Mouse (Mus musculus): ENCODE measurements around the gene Krtap4-2. TPM values are rescaled to one million over a fixed set of nuclear protein-coding genes. Genes with fewer than 3 reads are reported as not detected.
"Not testable (repeated sequence)": the region's sequence is repeated elsewhere in the genome, so short reads cannot be mapped to it uniquely, and the experiment has no call there.

Gene Krtap4-2
- polyA plus RNA-seq, 1 experiment from 2014 or later = not detected

GRCm38 (mm10) chr11:99633293-99633692, 1.6 kb downstream of the Krtap4-2 start:
- no peak overlapping the region for H3K4me2 ChIP-seq (replicated peaks)
- no peak overlapping the region for H3K9ac ChIP-seq (replicated peaks)
- WGBS = 73% methylated on average over 2 of the region's 2 CpGs
- no peak for ATAC-seq (replicated peaks)
- no peaks in the 10 kb centered on the region for H3K4me1 ChIP-seq
- no peak overlapping the region for H3K4me3 ChIP-seq
- H3K27me3 ChIP-seq = no peaks in the 10 kb centered on the region
- H3K36me3 ChIP-seq = no peaks in the 10 kb centered on the region
- H3K9me3 ChIP-seq = no peaks in the 10 kb centered on the region
- H3K27ac ChIP-seq (replicated peaks) = no peak overlapping the region

DNA sequence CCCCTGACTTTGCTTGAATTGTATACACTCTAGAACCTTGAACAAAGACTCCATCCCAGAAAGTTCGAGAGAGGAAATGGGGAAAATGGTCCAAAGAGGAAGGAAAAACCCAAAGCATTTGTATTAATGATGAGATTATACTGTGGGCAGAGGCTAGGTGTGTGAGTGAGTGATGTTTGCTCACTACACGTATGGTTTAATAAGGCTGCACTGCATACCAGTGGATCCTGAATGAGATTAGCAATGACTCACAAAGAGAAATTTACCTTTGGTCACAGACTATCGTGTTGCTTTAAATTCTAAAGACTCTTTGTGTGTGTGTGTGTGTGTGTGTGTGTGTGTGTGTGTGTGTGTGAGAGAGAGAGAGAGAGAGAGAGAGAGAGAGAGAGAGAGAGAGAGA, 4.0 kb downstream of the Krtap4-2 start:
- H3K4me1 ChIP-seq = no peaks in the 10 kb centered on the region
- no peak overlapping the region for H3K9ac ChIP-seq (replicated peaks)
- no peak for ATAC-seq (replicated peaks)
- H3K36me3 ChIP-seq = no peaks in the 10 kb centered on the region
- H3K4me2 ChIP-seq (replicated peaks) = no peak overlapping the region
- no peak overlapping the region for H3K27ac ChIP-seq (replicated peaks)
- 71% methylated on average over 3 of the region's 3 CpGs for whole genome bisulfite sequencing
- no peak overlapping the region for H3K4me3 ChIP-seq
- no peaks in the 10 kb centered on the region for H3K27me3 ChIP-seq
- H3K9me3 ChIP-seq = no peaks in the 10 kb centered on the region

DNA sequence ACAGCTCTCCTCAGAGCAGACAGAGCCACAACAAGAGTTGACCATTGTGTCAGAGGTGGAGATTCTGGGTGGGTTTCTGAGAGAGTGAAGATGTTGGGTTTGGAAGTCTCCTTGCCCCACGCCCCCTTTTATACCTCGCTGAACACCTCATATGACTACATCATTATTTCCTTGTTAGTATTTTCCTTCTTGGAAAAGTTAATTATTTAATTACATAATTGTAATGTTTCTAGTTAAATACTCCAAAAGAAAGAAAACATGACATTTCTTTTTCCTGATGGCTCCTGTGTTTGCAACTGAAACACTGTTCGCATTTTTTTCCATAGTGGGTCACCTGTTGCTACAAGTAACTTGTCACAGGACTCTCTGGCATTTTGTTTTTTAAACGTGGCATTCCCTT, 6.7 kb downstream of the Krtap4-2 start, which contains the start of gene Krtap4-1:
TSS of gene Krtap4-1 (minus strand) at position 101 of the 400 bp plus-strand sequence.
- Histone ChIP-seq H3K9ac (replicated peaks) (no peak within 1 kb of the TSS), H3K36me3 (no peaks in the 10 kb centered on the region), H3K9me3 (no peaks in the 10 kb centered on the region), H3K27ac (replicated peaks) (no peak within 1 kb of the TSS), H3K4me3 (no peak within 1 kb of the TSS), H3K4me2 (replicated peaks) (no peak within 1 kb of the TSS), H3K4me1 (no peaks in the 10 kb centered on the region), H3K27me3 (no peaks in the 10 kb centered on the region)
- WGBS = 79% methylated on average over 4 of the region's 4 CpGs
- no peak for ATAC-seq (replicated peaks)

DNA sequence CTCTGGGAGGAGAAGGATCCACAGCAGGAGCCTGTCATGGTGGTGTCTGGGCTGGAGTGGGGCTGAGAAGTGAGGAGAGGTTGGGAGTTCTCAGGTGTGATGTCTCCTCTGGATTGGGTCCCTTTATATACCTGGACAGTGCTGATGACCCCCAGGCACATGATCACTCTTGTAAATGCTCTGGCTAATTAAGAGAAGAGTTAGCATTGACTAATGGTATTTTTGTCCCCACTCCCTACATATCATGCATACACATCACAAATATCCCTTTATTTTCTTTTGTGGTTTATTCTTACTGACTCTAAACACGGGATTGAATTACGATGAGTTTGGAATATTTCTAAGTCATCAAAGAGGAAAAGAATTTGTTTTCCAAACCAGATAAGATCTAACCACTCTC, 14.5 kb downstream of the Krtap4-2 start, which contains the start of gene Gm11562:
TSS of gene Gm11562 (minus strand) at position 101 of the 400 bp plus-strand sequence.
- H3K4me1 ChIP-seq = no peaks in the 10 kb centered on the region

DNA sequence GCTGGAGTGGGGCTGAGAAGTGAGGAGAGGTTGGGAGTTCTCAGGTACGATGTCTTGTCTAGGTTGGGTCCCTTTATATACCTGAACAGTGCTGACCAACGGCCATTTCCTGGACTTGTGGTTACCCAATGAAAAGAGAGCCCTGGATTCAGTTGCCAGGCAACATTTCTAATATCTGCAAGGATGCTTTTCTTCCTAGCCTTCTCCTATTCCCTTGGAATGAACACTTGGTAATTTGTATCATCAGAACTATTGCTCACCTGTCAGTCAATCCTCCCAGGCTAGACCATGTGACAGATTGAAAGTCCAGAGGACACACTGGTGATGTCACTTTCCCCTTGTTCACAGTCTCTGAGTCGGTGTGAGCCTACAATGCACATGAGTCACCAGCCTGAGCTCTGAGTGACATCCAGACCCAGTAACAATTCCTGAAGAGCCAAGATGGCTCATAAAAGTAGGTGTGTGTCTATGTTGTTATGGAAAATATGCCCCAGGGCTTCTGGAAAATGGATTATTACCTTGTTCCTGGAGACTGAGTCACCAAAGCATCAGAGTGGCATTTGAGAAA, 20.0 kb downstream of the Krtap4-2 start, which contains the start of gene Krtap2-4:
TSS of gene Krtap2-4 (minus strand) at position 51 of the 568 bp plus-strand sequence.
- H3K36me3 ChIP-seq = no peaks in the 10 kb centered on the region
- H3K9ac ChIP-seq (replicated peaks) = no peak within 1 kb of the TSS
- no peaks in the 10 kb centered on the region for H3K9me3 ChIP-seq
- no peaks in the 10 kb centered on the region for H3K4me1 ChIP-seq
- H3K4me2 ChIP-seq (replicated peaks) = no peak within 1 kb of the TSS
- H3K27ac ChIP-seq (replicated peaks) = no peak within 1 kb of the TSS
- H3K27me3 ChIP-seq = no peaks in the 10 kb centered on the region
- no peak for ATAC-seq (replicated peaks)
- H3K4me3 ChIP-seq = no peak within 1 kb of the TSS
- 75% methylated on average over 3 of the region's 3 CpGs for WGBS

More for the DNA sequence above, 14.5 kb downstream of the Krtap4-2 start, which contains the start of gene Gm11562:
- Histone ChIP-seq H3K36me3 (no peaks in the 10 kb centered on the region), H3K4me3 (no peak within 1 kb of the TSS), H3K9me3 (no peaks in the 10 kb centered on the region), H3K9ac (replicated peaks) (no peak within 1 kb of the TSS), H3K4me2 (replicated peaks) (no peak within 1 kb of the TSS), H3K27ac (replicated peaks) (no peak within 1 kb of the TSS), H3K27me3 (no peaks in the 10 kb centered on the region)
- WGBS = 91% methylated on average over 2 of the region's 2 CpGs
- ATAC-seq (replicated peaks) = no peak

DNA sequence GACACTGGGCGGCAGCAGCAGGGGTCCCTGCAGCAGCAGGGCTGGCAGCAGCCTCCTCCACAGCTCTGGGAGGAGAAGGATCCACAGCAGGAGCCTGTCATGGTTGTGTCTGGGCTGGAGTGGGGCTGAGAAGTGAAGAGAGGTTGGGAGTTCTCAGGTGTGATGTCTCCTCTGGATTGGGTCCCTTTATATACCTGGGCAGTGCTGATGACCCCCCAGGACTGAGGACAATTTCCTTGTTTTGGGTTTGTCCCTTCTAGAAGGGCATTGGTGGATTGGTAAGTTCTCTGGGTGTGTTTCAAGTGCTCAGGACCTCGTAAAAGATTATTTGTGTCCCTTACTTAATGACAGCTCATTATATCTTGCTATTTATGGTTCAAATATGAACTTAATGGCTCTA, 24.8 kb downstream of the Krtap4-2 start, which contains the start of gene Gm11937:
TSS of gene Gm11937 (minus strand) at position 101 of the 400 bp plus-strand sequence.
- H3K9me3 ChIP-seq; H3K4me1 ChIP-seq; H3K27me3 ChIP-seq; H3K27ac ChIP-seq (replicated peaks); H3K4me2 ChIP-seq (replicated peaks); H3K9ac ChIP-seq (replicated peaks); H3K36me3 ChIP-seq; ATAC-seq (replicated peaks); H3K4me3 ChIP-seq: not testable (repeated sequence)
- 86% methylated on average over 2 of the region's 2 CpGs for WGBS

GRCm38 (mm10) chr11:99609126-99609525, 25.8 kb downstream of the Krtap4-2 start:
- Histone ChIP-seq H3K4me1 (no peaks in the 10 kb centered on the region), H3K27ac (replicated peaks) (no peak overlapping the region), H3K4me3 (no peak overlapping the region), H3K9me3 (no peaks in the 10 kb centered on the region), H3K4me2 (replicated peaks) (no peak overlapping the region), H3K36me3 (no peaks in the 10 kb centered on the region), H3K9ac (replicated peaks) (no peak overlapping the region), H3K27me3 (no peaks in the 10 kb centered on the region)
- no peak for ATAC-seq (replicated peaks)
- WGBS = 73% methylated on average over 1 of the region's 1 CpGs

GRCm38 (mm10) chr11:99603208-99603607, 31.7 kb downstream of the Krtap4-2 start, which contains the start of gene Gm11938:
Gene Gm11938, minus strand, starts transcription at chr11:99603308.
- 86% methylated on average over 1 of the region's 1 CpGs for WGBS

DNA sequence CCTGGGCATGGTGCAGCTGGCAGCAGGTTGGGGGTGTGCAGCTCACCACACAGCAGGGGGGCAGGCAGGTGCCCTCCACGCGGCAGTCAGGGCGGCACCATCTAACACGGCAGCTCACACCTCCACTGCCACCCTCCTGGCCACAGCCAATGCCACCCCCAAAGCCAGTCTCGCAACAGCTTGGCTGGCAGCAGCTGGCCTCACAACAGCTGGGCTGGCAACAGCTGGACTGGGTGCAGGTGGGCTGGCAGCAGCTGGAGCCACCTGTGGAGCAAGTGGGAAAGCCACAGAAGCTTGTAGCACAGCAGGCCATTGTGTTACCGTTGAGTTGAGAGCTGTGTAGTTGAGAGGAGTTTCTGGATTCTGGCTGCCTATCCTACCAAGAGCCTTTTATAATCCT, 37.1 kb downstream of the Krtap4-2 start, which contains the start of gene Krtap9-3:
TSS of gene Krtap9-3 (minus strand) at position 364 of the 400 bp plus-strand sequence.
- H3K9me3 ChIP-seq; H3K27ac ChIP-seq (replicated peaks); ATAC-seq (replicated peaks); H3K4me1 ChIP-seq; H3K27me3 ChIP-seq; H3K9ac ChIP-seq (replicated peaks); H3K4me2 ChIP-seq (replicated peaks); H3K36me3 ChIP-seq; H3K4me3 ChIP-seq: not testable (repeated sequence)
- WGBS = 79% methylated on average over 6 of the region's 6 CpGs

More at GRCm38 (mm10) chr11:99603208-99603607, 31.7 kb downstream of the Krtap4-2 start, which contains the start of gene Gm11938:
- not testable (repeated sequence) for H3K4me2 ChIP-seq (replicated peaks); H3K36me3 ChIP-seq; H3K4me3 ChIP-seq; H3K27ac ChIP-seq (replicated peaks); H3K4me1 ChIP-seq; H3K27me3 ChIP-seq; ATAC-seq (replicated peaks); H3K9ac ChIP-seq (replicated peaks); H3K9me3 ChIP-seq

GRCm38 (mm10) chr11:99590981-99591380, 43.9 kb downstream of the Krtap4-2 start, which contains the start of gene Krtap1-3:
Gene Krtap1-3, minus strand, starts transcription at chr11:99591339.
- 84% methylated on average over 6 of the region's 6 CpGs for WGBS
- no peak within 1 kb of the TSS for H3K9ac ChIP-seq (replicated peaks)

DNA sequence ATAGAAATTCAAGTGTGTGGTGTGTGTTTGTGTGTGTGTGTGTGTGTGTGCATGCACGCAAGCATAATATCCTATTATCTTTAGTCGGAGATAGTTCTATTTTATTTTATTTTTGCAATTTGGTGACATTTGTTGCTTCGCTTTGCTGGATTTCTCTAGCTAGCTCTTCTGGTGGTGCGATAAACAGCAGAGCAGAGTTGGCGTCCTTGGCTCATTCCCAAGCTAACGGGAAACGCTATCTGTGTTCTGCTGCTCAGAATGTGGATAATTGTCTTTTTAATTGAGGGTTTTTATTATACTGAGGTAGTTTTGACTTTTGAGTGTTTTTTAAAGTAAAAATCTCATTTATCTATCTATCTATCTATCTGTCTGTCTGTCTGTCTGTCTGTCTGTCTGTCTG, 49.8 kb downstream of the Krtap4-2 start:
- H3K36me3 ChIP-seq = no peaks in the 10 kb centered on the region
- no peak overlapping the region for H3K27ac ChIP-seq (replicated peaks)
- H3K9ac ChIP-seq (replicated peaks) = no peak overlapping the region
- ATAC-seq (replicated peaks) = no peak
- no peaks in the 10 kb centered on the region for H3K27me3 ChIP-seq
- H3K4me1 ChIP-seq = no peaks in the 10 kb centered on the region
- H3K4me3 ChIP-seq = no peak overlapping the region
- 77% methylated on average over 7 of the region's 7 CpGs for WGBS
- no peaks in the 10 kb centered on the region for H3K9me3 ChIP-seq
- no peak overlapping the region for H3K4me2 ChIP-seq (replicated peaks)

More at GRCm38 (mm10) chr11:99590981-99591380, 43.9 kb downstream of the Krtap4-2 start, which contains the start of gene Krtap1-3:
- H3K4me1 ChIP-seq = no peaks in the 10 kb centered on the region
- H3K9me3 ChIP-seq = no peaks in the 10 kb centered on the region
- no peak within 1 kb of the TSS for H3K4me3 ChIP-seq
- no peaks in the 10 kb centered on the region for H3K36me3 ChIP-seq
- H3K4me2 ChIP-seq (replicated peaks) = no peak within 1 kb of the TSS
- H3K27ac ChIP-seq (replicated peaks) = no peak within 1 kb of the TSS
- no peak for ATAC-seq (replicated peaks)
- H3K27me3 ChIP-seq = no peaks in the 10 kb centered on the region

Data from forebrain, embryonic 15.5 days (tissue).